Mouse (Mus musculus): ENCODE results near the gene Jazf1. TPM values are rescaled to one million over a fixed set of nuclear protein-coding genes. Genes with fewer than 3 reads are reported as not detected.

The Jazf1 gene
- polyA plus RNA-seq, 1 experiment = not detected

DNA sequence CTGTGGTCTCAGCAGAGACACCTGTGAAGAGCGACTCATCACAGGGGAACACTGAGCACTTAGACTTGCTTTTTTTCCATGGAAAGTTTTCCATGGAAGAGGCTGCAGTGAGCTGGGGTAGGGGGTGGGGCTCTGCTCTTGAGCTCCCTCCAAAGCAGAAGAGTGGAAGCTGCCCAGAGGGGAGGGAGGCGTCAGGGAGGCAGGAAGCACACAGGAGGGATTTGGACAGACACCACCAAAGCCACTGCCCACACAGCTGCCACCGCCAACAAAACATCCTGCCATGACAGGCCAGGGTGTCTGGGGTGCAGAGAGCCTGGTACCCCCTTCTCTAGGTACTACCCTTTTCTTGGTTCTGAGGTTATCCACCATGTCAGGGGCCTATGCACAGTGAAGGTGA is 293.1 kb downstream of the Jazf1 start:
- Histone ChIP-seq H3K27me3 (ENCODE audit: control insufficient read depth) (no peaks in the 10 kb centered on the region), H3K9me3 (ENCODE audit: control insufficient read depth, low read length) (no peaks in the 10 kb centered on the region), H3K4me3 (replicated peaks) (no peak overlapping the region), H3K36me3 (ENCODE audit: control insufficient read depth) (peaks cover 14% of the 10 kb centered on the region), H3K4me1 (ENCODE audit: control insufficient read depth) (peaks cover 3% of the 10 kb centered on the region)
- no peak for TF ChIP-seq TAL1 (IDR thresholded peaks at IDR 0.05; ENCODE audit: low read length)
- TF ChIP-seq GATA1 (IDR thresholded peaks at IDR 0.05; ENCODE audit: low read length) = no peak

GRCm38 (mm10) chr6:52773132-52773531 is 295.3 kb downstream of the Jazf1 start:
- peaks cover 4% of the 10 kb centered on the region for H3K4me1 ChIP-seq (ENCODE audit: control insufficient read depth)
- no peaks in the 10 kb centered on the region for H3K9me3 ChIP-seq (ENCODE audit: control insufficient read depth, low read length)
- TF ChIP-seq TAL1 (IDR thresholded peaks at IDR 0.05; ENCODE audit: low read length) = no peak
- no peak for TF ChIP-seq GATA1 (IDR thresholded peaks at IDR 0.05; ENCODE audit: low read length)

GRCm38 (mm10) chr6:52770789-52771188 is 297.6 kb downstream of the Jazf1 start:
- H3K4me1 ChIP-seq (ENCODE audit: control insufficient read depth) = peaks cover 4% of the 10 kb centered on the region
- H3K36me3 ChIP-seq (ENCODE audit: control insufficient read depth) = peaks cover 59% of the 10 kb centered on the region
- no peaks in the 10 kb centered on the region for H3K27me3 ChIP-seq (ENCODE audit: control insufficient read depth)
- H3K9me3 ChIP-seq (ENCODE audit: control insufficient read depth, low read length) = no peaks in the 10 kb centered on the region
- no peak overlapping the region for H3K4me3 ChIP-seq (replicated peaks)
- TF ChIP-seq TAL1 (IDR thresholded peaks at IDR 0.05; ENCODE audit: low read length) (no peak), GATA1 (IDR thresholded peaks at IDR 0.05; ENCODE audit: low read length) (no peak)

More at GRCm38 (mm10) chr6:52773132-52773531, 295.3 kb downstream of the Jazf1 start:
- Histone ChIP-seq H3K4me3 (replicated peaks) (no peak overlapping the region), H3K27me3 (ENCODE audit: control insufficient read depth) (no peaks in the 10 kb centered on the region), H3K36me3 (ENCODE audit: control insufficient read depth) (peaks cover 36% of the 10 kb centered on the region)

GRCm38 (mm10) chr6:52765206-52765605 is 303.2 kb downstream of the Jazf1 start:
- H3K27me3 ChIP-seq (ENCODE audit: control insufficient read depth) = no peaks in the 10 kb centered on the region
- H3K4me1 ChIP-seq (ENCODE audit: control insufficient read depth) = no peaks in the 10 kb centered on the region; the same call in 1 of the 2 replicates
- no peaks in the 10 kb centered on the region for H3K9me3 ChIP-seq (ENCODE audit: control insufficient read depth, low read length)
- H3K4me3 ChIP-seq (replicated peaks) = no peak overlapping the region
- TF ChIP-seq GATA1 (IDR thresholded peaks at IDR 0.05; ENCODE audit: low read length) (no peak), TAL1 (IDR thresholded peaks at IDR 0.05; ENCODE audit: low read length) (no peak)
- H3K36me3 ChIP-seq (ENCODE audit: control insufficient read depth) = peaks cover 92% of the 10 kb centered on the region

GRCm38 (mm10) chr6:52752832-52753231 is 315.6 kb downstream of the Jazf1 start:
- H3K4me3 ChIP-seq (replicated peaks) = no peak overlapping the region
- H3K9me3 ChIP-seq (ENCODE audit: control insufficient read depth, low read length) = no peaks in the 10 kb centered on the region
- no peak for TF ChIP-seq TAL1 (IDR thresholded peaks at IDR 0.05; ENCODE audit: low read length)
- TF ChIP-seq GATA1 (IDR thresholded peaks at IDR 0.05; ENCODE audit: low read length) = no peak
- no peaks in the 10 kb centered on the region for H3K27me3 ChIP-seq (ENCODE audit: control insufficient read depth)
- H3K36me3 ChIP-seq (ENCODE audit: control insufficient read depth) = peaks cover 76% of the 10 kb centered on the region
- peaks cover 13% of the 10 kb centered on the region for H3K4me1 ChIP-seq (ENCODE audit: control insufficient read depth)

- no peaks in the 10 kb centered on the region for H3K9me3 ChIP-seq (ENCODE audit: control insufficient read depth, low read length)
- no peaks in the 10 kb centered on the region for H3K27me3 ChIP-seq (ENCODE audit: control insufficient read depth)
- TF ChIP-seq TAL1 (IDR thresholded peaks at IDR 0.05; ENCODE audit: low read length) (no peak), GATA1 (IDR thresholded peaks at IDR 0.05; ENCODE audit: low read length) (no peak)
- H3K36me3 ChIP-seq (ENCODE audit: control insufficient read depth) = peaks cover 78% of the 10 kb centered on the region
- peaks cover 8% of the 10 kb centered on the region for H3K4me1 ChIP-seq (ENCODE audit: control insufficient read depth)
- H3K4me3 ChIP-seq (replicated peaks) = no peak overlapping the region
Observed at GRCm38 (mm10) chr6:52734630-52735029, 333.8 kb downstream of the Jazf1 start.

GRCm38 (mm10) chr6:52730338-52730737 is 338.1 kb downstream of the Jazf1 start:
- Histone ChIP-seq H3K36me3 (ENCODE audit: control insufficient read depth) (peaks cover 80% of the 10 kb centered on the region), H3K9me3 (ENCODE audit: control insufficient read depth, low read length) (no peaks in the 10 kb centered on the region), H3K4me1 (ENCODE audit: control insufficient read depth) (peaks cover 9% of the 10 kb centered on the region), H3K4me3 (replicated peaks) (no peak overlapping the region), H3K27me3 (ENCODE audit: control insufficient read depth) (no peaks in the 10 kb centered on the region)
- TF ChIP-seq GATA1 (IDR thresholded peaks at IDR 0.05; ENCODE audit: low read length) (no peak), TAL1 (IDR thresholded peaks at IDR 0.05; ENCODE audit: low read length) (no peak)

- H3K27me3 ChIP-seq (ENCODE audit: control insufficient read depth) = no peaks in the 10 kb centered on the region
- H3K9me3 ChIP-seq (ENCODE audit: control insufficient read depth, low read length) = no peaks in the 10 kb centered on the region
- H3K4me3 ChIP-seq (replicated peaks) = no peak overlapping the region
- TF ChIP-seq GATA1 (IDR thresholded peaks at IDR 0.05; ENCODE audit: low read length) (no peak), TAL1 (IDR thresholded peaks at IDR 0.05; ENCODE audit: low read length) (no peak)
- peaks cover 6% of the 10 kb centered on the region for H3K4me1 ChIP-seq (ENCODE audit: control insufficient read depth)
- H3K36me3 ChIP-seq (ENCODE audit: control insufficient read depth) = peaks cover 78% of the 10 kb centered on the region
Observed at GRCm38 (mm10) chr6:52724805-52725439, 343.5 kb downstream of the Jazf1 start.

Other genes with a start within 250 kb of the Jazf1 start
- 0.02 TPM in 1 of 2 replicates, not detected in the other for gene Creb5, start 218.6 kb upstream of the Jazf1 start, polyA plus RNA-seq (2012)